Mouse (Mus musculus): ENCODE data around the gene Egfr.

The Egfr gene

DNA sequence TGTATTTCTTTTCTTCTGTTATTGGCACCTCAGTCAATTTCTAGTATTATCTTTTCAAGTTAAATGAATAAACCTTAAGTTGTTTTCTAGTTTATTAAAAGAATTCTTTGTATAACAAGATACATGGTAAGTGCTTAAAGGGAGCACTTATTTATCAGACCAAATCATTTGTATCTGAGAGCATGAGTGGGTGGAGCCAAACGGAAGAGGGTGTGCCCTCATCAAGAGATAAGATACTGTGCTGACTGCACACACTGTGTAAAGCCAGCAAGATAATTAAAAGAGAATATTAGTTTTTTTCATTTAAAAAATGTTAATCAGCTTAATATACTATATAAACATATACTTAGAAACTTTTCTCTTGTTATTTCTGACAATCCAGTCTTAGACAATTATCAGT is 206.5 kb downstream of the Egfr start:
- DNase-seq (ENCODE audit: low read depth) = peak; percentile 46
